In the genomic region with DNA sequence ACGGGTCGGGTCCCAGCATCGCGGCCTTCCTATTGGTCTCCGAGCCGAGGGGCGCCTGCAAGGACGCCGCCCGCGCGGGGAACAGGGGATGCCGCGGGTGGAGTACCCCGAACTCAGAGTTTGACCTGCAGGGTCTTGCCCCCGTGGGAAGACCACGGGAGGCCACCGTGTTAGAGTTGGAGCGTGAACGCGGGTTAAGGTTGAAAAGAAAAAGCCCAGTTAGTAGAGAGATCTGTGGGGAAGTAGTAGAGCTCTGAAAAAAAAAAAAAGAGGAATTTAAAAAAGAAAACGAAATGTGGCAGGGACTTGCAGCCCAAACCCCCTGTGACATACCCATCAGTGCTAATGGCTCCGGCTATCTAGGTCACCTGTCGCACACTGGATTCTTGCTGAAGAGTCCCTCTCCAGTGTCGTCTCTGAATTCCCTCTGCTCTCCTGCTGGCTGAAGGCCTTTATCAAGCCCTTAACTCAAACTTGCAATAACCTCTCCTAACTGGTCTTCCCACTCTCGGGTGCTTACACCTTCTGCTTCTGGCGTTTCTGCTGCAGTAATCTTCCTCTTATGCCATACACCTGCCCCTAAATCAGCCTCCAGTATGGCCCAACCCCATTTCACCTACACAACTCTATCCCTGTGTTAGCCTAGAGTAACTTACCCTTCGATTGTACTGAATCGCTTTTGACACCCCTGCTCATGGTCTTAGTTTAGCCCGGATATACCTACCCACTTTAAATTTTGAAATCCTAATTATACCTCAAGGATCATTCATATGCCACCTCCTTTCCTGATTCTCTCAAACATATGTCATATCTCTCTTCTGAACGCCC, we compare ENCODE assay signal across 8 mouse cellular contexts. TPM values are rescaled to one million over a fixed set of nuclear protein-coding genes. Genes with fewer than 3 reads are reported as not detected.
A peak's percentile ranks its signal among the peaks of the same experiment; 100 is the strongest.
DNase-seq lines count a peak whose midpoint lies in the region; ATAC-seq and TF ChIP-seq lines count a peak whose summit lies in the region.

No protein-coding gene starts in this region.

- peaks cover 7% of the 10 kb centered on the region; the same call in 1 of the 2 replicates for H3K36me3 ChIP-seq in heart, embryonic 12.5 days
- peaks cover 23% of the 10 kb centered on the region for H3K36me3 ChIP-seq in G1E (replicated peaks)
- H3K36me3 ChIP-seq in forebrain, embryonic 12.5 days (replicated peaks): peaks cover 5% of the 10 kb centered on the region; the same call in 1 of the 2 replicates
- H3K36me3 ChIP-seq in liver, embryonic 11.5 days (ENCODE audit: control insufficient read depth, insufficient read depth, low read length): peaks cover 6% of the 10 kb centered on the region; the same call in 1 of the 2 replicates
- 0 out of 2 replicates have a peak, but pooled peaks cover 3% of the 10 kb centered on the region for H3K36me3 ChIP-seq in stomach, embryonic 14.5 days (ENCODE audit: control insufficient read depth, insufficient read depth, low read length)

- DNase-seq in heart, adult 8-10 months (ENCODE audit: low spot score): no peak
- peak; percentile 25 for DNase-seq in G1E (ENCODE audit: low spot score)
- DNase-seq in liver, embryonic 11.5 days (ENCODE audit: low spot score): no peak
- no peak for DNase-seq in yolk sac, embryonic 10.5 days (ENCODE audit: low spot score)
- no peak for DNase-seq in kidney, adult 8-10 months

- H3K27me3 ChIP-seq in heart, embryonic 12.5 days (replicated peaks): no peaks in the 10 kb centered on the region
- no peaks in the 10 kb centered on the region for H3K27me3 ChIP-seq in G1E (ENCODE audit: insufficient read depth, low read length)
- H3K27me3 ChIP-seq in forebrain, embryonic 12.5 days: no peaks in the 10 kb centered on the region
- no peaks in the 10 kb centered on the region for H3K27me3 ChIP-seq in liver, embryonic 11.5 days (replicated peaks; ENCODE audit: control insufficient read depth, insufficient read depth, low read length)
- H3K27me3 ChIP-seq in stomach, embryonic 14.5 days (ENCODE audit: control insufficient read depth, insufficient read depth, low read length): no peaks in the 10 kb centered on the region

- TF ChIP-seq CTCF in G1E (IDR thresholded peaks at IDR 0.05; ENCODE audit: low read depth, low read length): no peak

- peaks cover 26% of the 10 kb centered on the region for H3K4me1 ChIP-seq in heart, embryonic 12.5 days (replicated peaks)
- peaks cover 35% of the 10 kb centered on the region for H3K4me1 ChIP-seq in G1E (ENCODE audit: insufficient read depth, low read depth, low read length)
- H3K4me1 ChIP-seq in forebrain, embryonic 12.5 days: peaks cover 37% of the 10 kb centered on the region
- H3K4me1 ChIP-seq in liver, embryonic 11.5 days (replicated peaks; ENCODE audit: control insufficient read depth, insufficient read depth, low read length): peaks cover 18% of the 10 kb centered on the region
- H3K4me1 ChIP-seq in stomach, embryonic 14.5 days (ENCODE audit: control insufficient read depth, insufficient read depth, low read length): peaks cover 28% of the 10 kb centered on the region

- ATAC-seq in heart, embryonic 12.5 days (ENCODE audit: insufficient number of reproducible peaks, low FRiP score): no peak
- ATAC-seq in G1E (ENCODE audit: extremely low read depth, insufficient number of reproducible peaks, low FRiP score, poor library complexity, severe bottlenecking): no peak
- no peak for ATAC-seq in forebrain, embryonic 12.5 days (ENCODE audit: low FRiP score)
- ATAC-seq in liver, embryonic 11.5 days (replicated peaks; ENCODE audit: low FRiP score): no peak
- no peak for ATAC-seq in stomach, embryonic 14.5 days (ENCODE audit: insufficient number of reproducible peaks, insufficient read depth, low FRiP score, low read depth)

- H3K9ac ChIP-seq in heart, embryonic 12.5 days: peak overlapping the region; percentile 46; the same call in 1 of the 2 replicates
- peak overlapping the region; percentile 55 for H3K9ac ChIP-seq in forebrain, embryonic 12.5 days
- peak overlapping the region; percentile 66 for H3K9ac ChIP-seq in liver, embryonic 11.5 days (ENCODE audit: low read depth, low read length)
- H3K9ac ChIP-seq in stomach, embryonic 14.5 days (replicated peaks; ENCODE audit: low read depth, low read length): 0 out of 2 replicates have a peak overlapping the region, but pooled peaks have one; percentile 28

- H3K4me2 ChIP-seq in heart, embryonic 12.5 days: peak overlapping the region; percentile 65
- peak overlapping the region; percentile 53 for H3K4me2 ChIP-seq in forebrain, embryonic 12.5 days
- peak overlapping the region; percentile 70 for H3K4me2 ChIP-seq in liver, embryonic 11.5 days
- peak overlapping the region; percentile 33 for H3K4me2 ChIP-seq in stomach, embryonic 14.5 days (replicated peaks; ENCODE audit: low read depth, low read length)

- peak overlapping the region; percentile 68 for H3K27ac ChIP-seq in heart, embryonic 12.5 days (ENCODE audit: poor library complexity, severe bottlenecking)
- peak overlapping the region; percentile 97 for H3K27ac ChIP-seq in forebrain, embryonic 12.5 days
- peak overlapping the region; percentile 71 for H3K27ac ChIP-seq in liver, embryonic 11.5 days (ENCODE audit: low read depth, low read length)
- peak overlapping the region; percentile 71 for H3K27ac ChIP-seq in stomach, embryonic 14.5 days (ENCODE audit: low read length)

- H3K4me3 ChIP-seq in heart, embryonic 12.5 days: peak overlapping the region; percentile 92
- H3K4me3 ChIP-seq in G1E (ENCODE audit: low read depth, low read length): peak overlapping the region; percentile 100
- H3K4me3 ChIP-seq in forebrain, embryonic 12.5 days (replicated peaks): peak overlapping the region; percentile 98
- peak overlapping the region; percentile 99 for H3K4me3 ChIP-seq in liver, embryonic 11.5 days (ENCODE audit: low read depth, low read length)
- peak overlapping the region; percentile 99 for H3K4me3 ChIP-seq in stomach, embryonic 14.5 days (ENCODE audit: low read depth, low read length)

- no peaks in the 10 kb centered on the region for H3K9me3 ChIP-seq in heart, embryonic 12.5 days (replicated peaks)
- H3K9me3 ChIP-seq in G1E (replicated peaks): no peaks in the 10 kb centered on the region
- H3K9me3 ChIP-seq in forebrain, embryonic 12.5 days: no peaks in the 10 kb centered on the region
- H3K9me3 ChIP-seq in liver, embryonic 11.5 days (ENCODE audit: control insufficient read depth, low read length): no peaks in the 10 kb centered on the region
- H3K9me3 ChIP-seq in stomach, embryonic 14.5 days (ENCODE audit: control insufficient read depth, low read depth, low read length): no peaks in the 10 kb centered on the region

- 11% methylated on average over 31 of the region's 31 CpGs for WGBS in heart, embryonic 12.5 days
- 15% methylated on average over 31 of the region's 31 CpGs for WGBS in forebrain, embryonic 12.5 days
- WGBS in liver, embryonic 11.5 days: 14% methylated on average over 31 of the region's 31 CpGs
- 12% methylated on average over 31 of the region's 31 CpGs for WGBS in stomach, embryonic 14.5 days

RNA-seq across cellular contexts. Expression of gene Hmgcr, which starts 0.6 kb away (rescaled TPM):
- polyA plus RNA-seq in heart, embryonic 12.5 days (2016; fragmentation: Nextera tagmentation; extraction: Ambion mirVana): 53.3 and 57.5 TPM in 2 replicates
- total RNA-seq in heart, adult 8-10 months (2022): 1 to 10 TPM; 5.5 to 8.7 (median 7.1) TPM
- total RNA-seq in G1E (2014; fragmentation: Nextera tagmentation): 170 and 206 TPM in 2 replicates
- total RNA-seq in G1E (2017): 268 and 329 TPM in 2 replicates
- polyA plus RNA-seq in G1E (2012): 15.5 and 18.5 TPM in 2 replicates
- 187 and 205 TPM in 2 replicates for polyA plus RNA-seq in forebrain, embryonic 12.5 days (2016; fragmentation: Nextera tagmentation; extraction: Ambion mirVana)
- polyA plus RNA-seq in liver, embryonic 11.5 days (2014; fragmentation: Nextera tagmentation; extraction: Ambion mirVana): 94.7 and 112 TPM in 2 replicates
- polyA plus RNA-seq in stomach, embryonic 14.5 days (2014; fragmentation: Nextera tagmentation; extraction: Ambion mirVana): 101 and 104 TPM in 2 replicates
